Mouse (Mus musculus): ENCODE results near the gene Epha4.

GRCm38 (mm10) chr1:77551927-77552326 is 37.0 kb upstream of the Epha4 start:
- TF ChIP-seq CTCF (IDR thresholded peaks at IDR 0.05; ENCODE audit: borderline replicate concordance, control insufficient read depth, extremely low read depth, insufficient read depth, low read length, poor library complexity) (no peak), POLR2A (IDR thresholded peaks at IDR 0.05; ENCODE audit: control insufficient read depth, extremely low read depth, insufficient read depth, low read length, poor library complexity) (no peak)
